Mouse (Mus musculus): ENCODE results near the gene Mad2l1bp.

DNA sequence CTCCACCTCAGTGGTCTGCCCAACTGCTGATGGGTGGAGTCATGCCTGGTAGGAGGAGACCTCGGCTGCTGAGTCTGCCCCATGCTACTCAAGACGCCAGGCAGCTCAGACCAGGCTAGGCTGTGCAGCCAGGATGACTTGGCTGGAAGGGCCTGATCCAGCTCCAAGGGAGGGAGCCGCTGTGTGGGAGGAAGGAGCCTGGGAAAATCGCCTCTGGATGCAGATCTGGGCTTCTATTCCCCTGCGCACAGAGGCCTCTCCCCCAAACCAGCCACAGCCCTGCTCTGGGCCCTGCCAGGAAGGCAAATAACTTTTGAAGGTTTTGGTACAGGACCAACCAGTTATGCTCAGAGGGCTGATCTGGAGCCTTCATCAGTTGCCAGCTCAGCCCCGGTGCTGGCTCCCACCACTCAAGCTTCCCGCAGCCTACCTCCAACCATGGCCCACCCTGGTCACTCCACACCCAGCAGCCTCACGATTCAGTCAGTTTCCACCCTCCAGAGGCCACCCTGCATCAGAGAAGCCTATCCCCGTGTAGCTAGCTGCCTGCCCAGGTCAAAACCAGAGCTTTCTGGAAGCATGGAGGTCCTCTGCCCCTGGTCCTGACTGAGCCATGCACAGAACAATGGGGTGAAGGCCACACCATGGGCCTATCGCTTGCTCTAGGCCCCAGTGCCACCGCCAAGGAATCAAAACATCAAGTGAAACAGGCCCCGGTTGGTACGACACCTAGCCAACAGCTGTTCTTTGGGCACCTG is 23.4 kb downstream of the Mad2l1bp start:
- TF ChIP-seq GATA1 (IDR thresholded peaks at IDR 0.05; ENCODE audit: borderline replicate concordance, low read length), result no peak
- no peak for TF ChIP-seq FLI1 (IDR thresholded peaks at IDR 0.05; ENCODE audit: low read length)
